Mouse (Mus musculus): Measurements from ENCODE around the gene Tyw1. TPM values are rescaled to one million over a fixed set of nuclear protein-coding genes. Genes with fewer than 3 reads are reported as not detected.

Tyw1 gene
- polyA plus RNA-seq, 1 experiment from 2014 or later, result 10.9 TPM

DNA sequence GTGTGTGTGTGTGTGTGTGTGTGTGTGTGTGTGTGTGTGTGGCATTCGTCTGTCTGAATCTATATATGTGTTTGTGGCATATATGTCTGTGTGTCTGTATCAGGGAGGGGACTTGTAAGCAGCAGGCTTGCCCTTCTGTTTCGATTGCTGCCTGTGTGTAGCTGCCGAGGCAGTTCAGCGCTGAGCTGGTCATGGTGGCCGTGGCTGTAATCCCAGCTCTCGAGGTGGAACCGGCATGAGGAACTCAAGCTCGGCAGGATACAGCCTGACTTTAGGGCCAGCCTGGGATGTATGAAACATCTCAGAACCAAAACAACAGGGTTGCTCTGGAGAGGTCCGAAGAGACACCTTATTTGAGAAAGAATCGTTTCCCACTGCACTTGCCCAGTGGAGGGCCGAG lies 78.6 kb downstream of the Tyw1 start:
- H3K4me1 ChIP-seq (ENCODE audit: insufficient read depth), result no peaks in the 10 kb centered on the region
- H3K9me3 ChIP-seq (ENCODE audit: low read length), result no peaks in the 10 kb centered on the region
- no peak overlapping the region for H3K27ac ChIP-seq (ENCODE audit: low read depth)
- no peak for ATAC-seq
- no peak overlapping the region for H3K4me3 ChIP-seq (ENCODE audit: low read depth, low read length)
- DNase-seq, result no peak
- no peak overlapping the region for H3K4me2 ChIP-seq (ENCODE audit: low read depth, low read length)
- H3K36me3 ChIP-seq (replicated peaks; ENCODE audit: insufficient read depth, low read length), result peaks cover 19% of the 10 kb centered on the region
- TF ChIP-seq CTCF (IDR thresholded peaks at IDR 0.05; ENCODE audit: low read depth), result no peak
- TF ChIP-seq EP300 (IDR thresholded peaks at IDR 0.05; ENCODE audit: low read depth), result no peak
- no peaks in the 10 kb centered on the region for H3K27me3 ChIP-seq (ENCODE audit: insufficient read depth, low read length)
- H3K9ac ChIP-seq (replicated peaks), result no peak overlapping the region
- 84% methylated on average over 11 of the region's 11 CpGs for WGBS (ENCODE audit: insufficient replicate concordance)

GRCm38 (mm10) chr5:130335462-130335861 lies 80.0 kb downstream of the Tyw1 start:
- TF ChIP-seq EP300 (IDR thresholded peaks at IDR 0.05; ENCODE audit: low read depth), result no peak
- no peak for TF ChIP-seq CTCF (IDR thresholded peaks at IDR 0.05; ENCODE audit: low read depth)
- no peaks in the 10 kb centered on the region for H3K4me1 ChIP-seq (ENCODE audit: insufficient read depth)
- H3K4me2 ChIP-seq (ENCODE audit: low read depth, low read length), result no peak overlapping the region
- no peak for ATAC-seq
- peaks cover 23% of the 10 kb centered on the region for H3K36me3 ChIP-seq (replicated peaks; ENCODE audit: insufficient read depth, low read length)
- no peak overlapping the region for H3K9ac ChIP-seq (replicated peaks)
- no peaks in the 10 kb centered on the region for H3K27me3 ChIP-seq (ENCODE audit: insufficient read depth, low read length)
- H3K27ac ChIP-seq (ENCODE audit: low read depth), result no peak overlapping the region
- no peak for DNase-seq
- H3K4me3 ChIP-seq (ENCODE audit: low read depth, low read length), result no peak overlapping the region
- WGBS (ENCODE audit: insufficient replicate concordance), result 91% methylated on average over 4 of the region's 4 CpGs
- H3K9me3 ChIP-seq (ENCODE audit: low read length), result no peaks in the 10 kb centered on the region

GRCm38 (mm10) chr5:130340656-130341055 lies 85.2 kb downstream of the Tyw1 start:
- H3K4me3 ChIP-seq (ENCODE audit: low read depth, low read length), result no peak overlapping the region
- no peak for TF ChIP-seq EP300 (IDR thresholded peaks at IDR 0.05; ENCODE audit: low read depth)
- TF ChIP-seq CTCF (IDR thresholded peaks at IDR 0.05; ENCODE audit: low read depth), result no peak
- H3K9ac ChIP-seq (replicated peaks), result no peak overlapping the region
- no peaks in the 10 kb centered on the region for H3K27me3 ChIP-seq (ENCODE audit: insufficient read depth, low read length)
- DNase-seq, result no peak
- no peak for ATAC-seq
- no peak overlapping the region for H3K4me2 ChIP-seq (ENCODE audit: low read depth, low read length)
- H3K9me3 ChIP-seq (ENCODE audit: low read length), result no peaks in the 10 kb centered on the region
- H3K36me3 ChIP-seq (replicated peaks; ENCODE audit: insufficient read depth, low read length), result peaks cover 26% of the 10 kb centered on the region
- H3K27ac ChIP-seq (ENCODE audit: low read depth), result no peak overlapping the region
- H3K4me1 ChIP-seq (ENCODE audit: insufficient read depth), result no peaks in the 10 kb centered on the region
- WGBS (ENCODE audit: insufficient replicate concordance), result 88% methylated on average over 15 of the region's 15 CpGs

DNA sequence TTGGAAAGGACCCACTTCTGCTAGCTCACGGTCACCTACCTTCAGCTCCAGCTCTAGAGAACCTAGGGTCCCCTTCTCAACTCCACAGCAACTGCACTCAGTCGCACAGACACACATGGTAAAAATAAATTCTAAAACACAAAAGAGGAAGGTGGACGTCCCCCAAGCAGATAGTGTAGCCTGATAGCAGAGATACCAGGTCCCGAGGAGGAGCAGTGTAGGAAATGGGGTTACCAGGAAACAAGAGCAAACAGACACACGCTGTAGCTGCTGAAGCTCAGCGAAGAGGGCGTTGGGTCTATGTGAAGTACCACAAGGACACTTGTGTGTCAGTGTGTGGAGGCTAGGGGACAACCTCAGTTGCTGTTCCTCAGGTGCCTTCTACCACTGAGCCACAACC lies 89.6 kb downstream of the Tyw1 start:
- no peak for ATAC-seq
- Histone ChIP-seq H3K4me1 (ENCODE audit: insufficient read depth) (no peaks in the 10 kb centered on the region), H3K27me3 (ENCODE audit: insufficient read depth, low read length) (no peaks in the 10 kb centered on the region), H3K9me3 (ENCODE audit: low read length) (no peaks in the 10 kb centered on the region), H3K4me3 (ENCODE audit: low read depth, low read length) (no peak overlapping the region), H3K9ac (replicated peaks) (no peak overlapping the region), H3K27ac (ENCODE audit: low read depth) (no peak overlapping the region), H3K4me2 (ENCODE audit: low read depth, low read length) (no peak overlapping the region), H3K36me3 (replicated peaks; ENCODE audit: insufficient read depth, low read length) (peaks cover 13% of the 10 kb centered on the region)
- 55% methylated on average over 7 of the region's 7 CpGs for WGBS (ENCODE audit: insufficient replicate concordance)
- TF ChIP-seq EP300 (IDR thresholded peaks at IDR 0.05; ENCODE audit: low read depth) (no peak), CTCF (IDR thresholded peaks at IDR 0.05; ENCODE audit: low read depth) (no peak)
- DNase-seq, result no peak

DNA sequence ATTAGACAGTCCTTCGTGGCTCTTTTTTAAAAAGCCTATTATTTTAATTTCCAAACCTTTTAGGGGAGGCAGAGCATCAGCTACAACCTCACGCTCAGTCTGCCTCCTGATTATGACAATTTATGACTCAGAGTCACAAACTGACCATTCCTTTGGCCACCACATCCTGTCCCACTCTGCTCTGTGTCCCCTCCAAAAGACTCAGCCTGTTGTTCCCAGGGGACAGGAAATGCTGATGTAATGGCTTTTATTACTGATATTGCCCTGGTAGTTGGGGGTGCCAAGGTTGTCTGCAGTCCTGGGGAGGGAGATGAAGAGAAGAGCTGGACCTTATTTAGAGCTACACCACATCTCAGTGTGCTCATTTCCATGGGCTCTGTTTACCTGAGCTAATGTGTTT lies 90.5 kb downstream of the Tyw1 start:
- no peak for ATAC-seq
- no peak for DNase-seq
- no peak overlapping the region for H3K9ac ChIP-seq (replicated peaks)
- TF ChIP-seq CTCF (IDR thresholded peaks at IDR 0.05; ENCODE audit: low read depth) (no peak), EP300 (IDR thresholded peaks at IDR 0.05; ENCODE audit: low read depth) (no peak)
- no peaks in the 10 kb centered on the region for H3K27me3 ChIP-seq (ENCODE audit: insufficient read depth, low read length)
- no peak overlapping the region for H3K27ac ChIP-seq (ENCODE audit: low read depth)
- peaks cover 5% of the 10 kb centered on the region; the same call in 1 of the 2 replicates for H3K36me3 ChIP-seq (replicated peaks; ENCODE audit: insufficient read depth, low read length)
- no peak overlapping the region for H3K4me3 ChIP-seq (ENCODE audit: low read depth, low read length)
- no peaks in the 10 kb centered on the region for H3K9me3 ChIP-seq (ENCODE audit: low read length)
- H3K4me2 ChIP-seq (ENCODE audit: low read depth, low read length), result no peak overlapping the region
- no peaks in the 10 kb centered on the region for H3K4me1 ChIP-seq (ENCODE audit: insufficient read depth)
- 74% methylated on average over 2 of the region's 2 CpGs for WGBS (ENCODE audit: insufficient replicate concordance)

GRCm38 (mm10) chr5:130355223-130355622 lies 99.8 kb downstream of the Tyw1 start:
- Histone ChIP-seq H3K9ac (replicated peaks) (no peak overlapping the region), H3K27me3 (ENCODE audit: insufficient read depth, low read length) (no peaks in the 10 kb centered on the region), H3K4me3 (ENCODE audit: low read depth, low read length) (no peak overlapping the region), H3K4me2 (ENCODE audit: low read depth, low read length) (no peak overlapping the region), H3K4me1 (ENCODE audit: insufficient read depth) (no peaks in the 10 kb centered on the region), H3K9me3 (ENCODE audit: low read length) (no peaks in the 10 kb centered on the region; the same call in 1 of the 2 replicates), H3K36me3 (replicated peaks; ENCODE audit: insufficient read depth, low read length) (no peaks in the 10 kb centered on the region), H3K27ac (ENCODE audit: low read depth) (no peak overlapping the region)
- WGBS (ENCODE audit: insufficient replicate concordance), result 57% methylated on average over 7 of the region's 7 CpGs
- ATAC-seq, result no peak
- no peak for DNase-seq
- TF ChIP-seq CTCF (IDR thresholded peaks at IDR 0.05; ENCODE audit: low read depth) (no peak), EP300 (IDR thresholded peaks at IDR 0.05; ENCODE audit: low read depth) (no peak)

GRCm38 (mm10) chr5:130363111-130363510 lies 107.7 kb downstream of the Tyw1 start:
- ATAC-seq (no peak), DNase-seq (no peak)
- H3K9me3 ChIP-seq (ENCODE audit: low read length), result no peaks in the 10 kb centered on the region; the same call in 1 of the 2 replicates
- no peak overlapping the region for H3K4me3 ChIP-seq (ENCODE audit: low read depth, low read length)
- H3K27ac ChIP-seq (ENCODE audit: low read depth), result no peak overlapping the region
- no peaks in the 10 kb centered on the region for H3K27me3 ChIP-seq (ENCODE audit: insufficient read depth, low read length)
- H3K9ac ChIP-seq (replicated peaks), result no peak overlapping the region
- H3K4me2 ChIP-seq (ENCODE audit: low read depth, low read length), result no peak overlapping the region
- no peaks in the 10 kb centered on the region for H3K4me1 ChIP-seq (ENCODE audit: insufficient read depth)
- TF ChIP-seq EP300 (IDR thresholded peaks at IDR 0.05; ENCODE audit: low read depth) (no peak), CTCF (IDR thresholded peaks at IDR 0.05; ENCODE audit: low read depth) (no peak)
- no peaks in the 10 kb centered on the region for H3K36me3 ChIP-seq (replicated peaks; ENCODE audit: insufficient read depth, low read length)
- WGBS (ENCODE audit: insufficient replicate concordance), result 53% methylated on average over 4 of the region's 4 CpGs

All from liver, postnatal 0 days (tissue).